Mouse (Mus musculus) embryonic facial prominence, embryonic 10.5 days (tissue): ENCODE results near the gene Rpl3. TPM values are rescaled to one million over a fixed set of nuclear protein-coding genes. Genes with fewer than 3 reads are reported as not detected.

Experiments
- DNase-seq: peaks from one replicate; pipeline ENCODE4 v3.0.0-alpha.2; 2017; ENCODE audit warnings: low spot score
- H3K27ac ChIP-seq: fragments of 300-500 bp; sonication (generic); replicated peaks from 2 replicates; pipeline ENCODE4 v1.5.1; 2016; ENCODE audit warnings: mild to moderate bottlenecking
- H3K27me3 ChIP-seq: fragments of 300-500 bp; sonication (generic); replicated peaks from 2 replicates; pipeline ENCODE4 v1.6.1; 2016; ENCODE audit warnings: low read depth, mild to moderate bottlenecking; ENCODE audit not compliant: poor library complexity, severe bottlenecking
- H3K36me3 ChIP-seq: fragments of 300-500 bp; sonication (generic); replicated peaks from 2 replicates; pipeline ENCODE4 v1.6.1; 2016; ENCODE audit warnings: mild to moderate bottlenecking, moderate library complexity
- H3K4me1 ChIP-seq: fragments of 300-500 bp; sonication (generic); 2 replicates; pipeline ENCODE4 v1.6.1; 2016
- H3K4me3 ChIP-seq: fragments of 300-500 bp; sonication (generic); 2 replicates; pipeline ENCODE4 v1.5.1; 2016; ENCODE audit warnings: mild to moderate bottlenecking, moderate library complexity
- H3K9me3 ChIP-seq: fragments of 300-500 bp; sonication (generic); 2 replicates; pipeline ENCODE4 v1.6.1; 2016; ENCODE audit warnings: mild to moderate bottlenecking
- WGBS: fragments of 180-500 bp; shearing (Covaris S2); methylation state at CpG from one replicate; pipeline ENCODE4 v1.1.7; 2016; 5-methylcytosine and 5-hydroxymethylcytosine counted together
- microRNA-seq: library from miRNA; unstranded; fragments of <30 nt; microRNA quantifications from one replicate; pipeline ENCODE4, GENCODE M21; 2017
- polyA plus RNA-seq: library from polyadenylated mRNA; unstranded; fragments of >200 nt; fragmentation: Nextera tagmentation; extraction: Ambion mirVana; gene quantifications from 2 replicates; pipeline ENCODE4 v1.2.1, GENCODE M21; 2016

Gene Rpl3
- polyA plus RNA-seq, 1 experiment from 2014 or later = 1,049 TPM

- H3K4me3 ChIP-seq = no peak overlapping the region
- peaks cover 6% of the 10 kb centered on the region; the same call in 1 of the 2 replicates for H3K9me3 ChIP-seq
- DNase-seq = no peak
- H3K27ac ChIP-seq = no peak overlapping the region
- H3K36me3 ChIP-seq = no peaks in the 10 kb centered on the region
- H3K27me3 ChIP-seq = no peaks in the 10 kb centered on the region
- 0 out of 2 replicates have a peak, but pooled peaks cover 5% of the 10 kb centered on the region for H3K4me1 ChIP-seq
These were observed 56.8 kb downstream of the Rpl3 start for GRCm38 (mm10) chr15:80034913-80035312.

- Histone ChIP-seq H3K36me3 (no peaks in the 10 kb centered on the region), H3K27me3 (no peaks in the 10 kb centered on the region), H3K27ac (no peak overlapping the region), H3K4me3 (no peak overlapping the region), H3K9me3 (peaks cover 6% of the 10 kb centered on the region; the same call in 1 of the 2 replicates), H3K4me1 (0 out of 2 replicates have a peak, but pooled peaks cover 5% of the 10 kb centered on the region)
- no peak for DNase-seq
- WGBS = 75% methylated on average over 7 of the region's 7 CpGs
These were observed 57.3 kb downstream of the Rpl3 start for GRCm38 (mm10) chr15:80034366-80034765.

GRCm38 (mm10) chr15:80031133-80031532, 60.5 kb downstream of the Rpl3 start:
- H3K27me3 ChIP-seq = no peaks in the 10 kb centered on the region
- no peak overlapping the region for H3K4me3 ChIP-seq
- H3K9me3 ChIP-seq = peaks cover 6% of the 10 kb centered on the region; the same call in 1 of the 2 replicates
- no peak overlapping the region for H3K27ac ChIP-seq
- DNase-seq = no peak
- peaks cover 16% of the 10 kb centered on the region for H3K4me1 ChIP-seq
- 85% methylated on average over 4 of the region's 4 CpGs for WGBS
- H3K36me3 ChIP-seq = no peaks in the 10 kb centered on the region

- Histone ChIP-seq H3K4me3 (no peak overlapping the region), H3K9me3 (peaks cover 6% of the 10 kb centered on the region; the same call in 1 of the 2 replicates), H3K27me3 (no peaks in the 10 kb centered on the region), H3K36me3 (no peaks in the 10 kb centered on the region), H3K4me1 (peaks cover 23% of the 10 kb centered on the region), H3K27ac (no peak overlapping the region)
- no peak for DNase-seq
- WGBS = 88% methylated on average over 10 of the region's 10 CpGs
These were observed 61.3 kb downstream of the Rpl3 start for GRCm38 (mm10) chr15:80030399-80030798.

- no peak for DNase-seq
- WGBS = 80% methylated on average over 5 of the region's 5 CpGs
These were observed 62.8 kb downstream of the Rpl3 start for GRCm38 (mm10) chr15:80028862-80029261.

More at GRCm38 (mm10) chr15:80028862-80029261, 62.8 kb downstream of the Rpl3 start:
- Histone ChIP-seq H3K9me3 (peaks cover 6% of the 10 kb centered on the region; the same call in 1 of the 2 replicates), H3K27ac (no peak overlapping the region), H3K4me1 (peaks cover 34% of the 10 kb centered on the region), H3K36me3 (no peaks in the 10 kb centered on the region), H3K27me3 (no peaks in the 10 kb centered on the region), H3K4me3 (no peak overlapping the region)

Small RNA genes lying within 50 kb of the gene (microRNA-seq; reads per million reads assigned to microRNA genes)
- 40.0 reads per million, percentile 40 among the genes with 10 or more reads in this experiment for gene Snord43

Other genes with a start within 250 kb of the Rpl3 start
- gene Apobec3, start 200.2 kb downstream of the Rpl3 start, polyA plus RNA-seq = 7.7 and 8.4 TPM in 2 replicates
- gene Cbx7, start 120.7 kb downstream of the Rpl3 start, polyA plus RNA-seq = 2.1 and 2.4 TPM in 2 replicates
- 1.4 and 1.6 TPM in 2 replicates for gene Pdgfb, start 76.9 kb downstream of the Rpl3 start, polyA plus RNA-seq
- 5.9 and 7.0 TPM in 2 replicates for gene Syngr1, start 534 bp downstream of the Rpl3 start, polyA plus RNA-seq
- 43.3 and 45.3 TPM in 2 replicates for gene Tab1, start 41.3 kb upstream of the Rpl3 start, polyA plus RNA-seq
- 6.3 and 7.6 TPM in 2 replicates for gene Mgat3, start 81.9 kb upstream of the Rpl3 start, polyA plus RNA-seq
- gene Mief1, start 142.2 kb upstream of the Rpl3 start, polyA plus RNA-seq = 44.4 and 44.5 TPM in 2 replicates
- not detected in 2 replicates for gene AC140267.1, start 144.0 kb upstream of the Rpl3 start, polyA plus RNA-seq
- gene Atf4, start 163.3 kb upstream of the Rpl3 start, polyA plus RNA-seq = 104 and 111 TPM in 2 replicates
- 68.1 and 73.2 TPM in 2 replicates for gene Rps19bp1, start 172.4 kb upstream of the Rpl3 start, polyA plus RNA-seq
- gene Cacna1i, start 195.4 kb upstream of the Rpl3 start, polyA plus RNA-seq = 0.02 and 0.03 TPM in 2 replicates